Mouse (Mus musculus) hindbrain, embryonic 10.5 days (tissue): ENCODE data around the gene Zfp759. TPM values are rescaled to one million over a fixed set of nuclear protein-coding genes. Genes with fewer than 3 reads are reported as not detected.
A peak's percentile ranks its signal among the peaks of the same experiment; 100 is the strongest.
"Not testable (repeated sequence)": the region's sequence is repeated elsewhere in the genome, so short reads cannot be mapped to it uniquely, and the experiment has no call there.

Experiments used
- DNase-seq: peaks from one replicate; pipeline ENCODE4 v3.0.0-alpha.2; 2017; ENCODE audit warnings: low spot score
- H3K27ac ChIP-seq: fragments of 300-500 bp; sonication (generic); 2 replicates; pipeline ENCODE4 v1.5.1; 2016; ENCODE audit warnings: mild to moderate bottlenecking, moderate library complexity
- H3K27me3 ChIP-seq: fragments of 300-500 bp; sonication (generic); 2 replicates; pipeline ENCODE4 v1.6.1; 2016; ENCODE audit warnings: mild to moderate bottlenecking; ENCODE audit not compliant: poor library complexity, insufficient read depth, severe bottlenecking
- H3K36me3 ChIP-seq: fragments of 300-500 bp; sonication (generic); 2 replicates; pipeline ENCODE4 v1.6.1; 2016; ENCODE audit warnings: mild to moderate bottlenecking, moderate library complexity
- H3K4me1 ChIP-seq: fragments of 300-500 bp; sonication (generic); replicated peaks from 2 replicates; pipeline ENCODE4 v1.6.1; 2016; ENCODE audit warnings: mild to moderate bottlenecking
- H3K4me3 ChIP-seq: fragments of 300-500 bp; sonication (generic); 2 replicates; pipeline ENCODE4 v1.5.1; 2016; ENCODE audit warnings: mild to moderate bottlenecking, moderate library complexity
- H3K9me3 ChIP-seq: fragments of 300-500 bp; sonication (generic); 2 replicates; pipeline ENCODE4 v1.6.1; 2016; ENCODE audit warnings: mild to moderate bottlenecking, moderate library complexity
- WGBS: fragments of 180-500 bp; shearing (Covaris S2); methylation state at CpG from one replicate; pipeline ENCODE4 v1.1.7; 2016; 5-methylcytosine and 5-hydroxymethylcytosine counted together
- polyA plus RNA-seq: library from polyadenylated mRNA; unstranded; fragments of >200 nt; fragmentation: Nextera tagmentation; extraction: Ambion mirVana; gene quantifications from 2 replicates; pipeline ENCODE4 v1.2.1, GENCODE M21; 2016

Zfp759 gene
- polyA plus RNA-seq, 1 experiment from 2014 or later, result 1.2 TPM

DNA sequence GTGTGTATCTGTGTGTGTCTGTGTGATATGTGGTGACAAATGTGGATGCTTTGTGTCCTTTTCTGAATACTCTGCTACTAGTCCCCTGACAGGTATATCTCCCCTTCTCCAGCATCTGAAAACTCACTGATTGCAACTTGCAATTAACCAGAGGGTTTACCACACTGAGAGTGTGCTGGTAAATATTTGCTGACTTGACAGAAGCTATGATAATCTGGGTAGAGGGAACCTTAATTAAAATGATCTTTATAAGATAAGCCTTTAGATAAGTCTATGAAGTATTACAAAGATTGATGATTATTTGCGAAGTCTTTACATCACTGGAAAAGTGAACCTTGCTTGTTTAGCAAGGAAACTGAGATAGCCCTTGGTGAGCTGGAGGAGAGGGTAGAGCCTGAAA lies 3.0 kb downstream of the Zfp759 start:
- H3K36me3 ChIP-seq, result no peaks in the 10 kb centered on the region
- no peak for DNase-seq
- H3K27ac ChIP-seq, result no peak overlapping the region
- H3K4me3 ChIP-seq, result no peak overlapping the region
- no peaks in the 10 kb centered on the region for H3K27me3 ChIP-seq
- H3K9me3 ChIP-seq, result no peaks in the 10 kb centered on the region
- peaks cover 8% of the 10 kb centered on the region; the same call in 1 of the 2 replicates for H3K4me1 ChIP-seq
- WGBS, result 87% methylated on average over 1 of the region's 1 CpGs

DNA sequence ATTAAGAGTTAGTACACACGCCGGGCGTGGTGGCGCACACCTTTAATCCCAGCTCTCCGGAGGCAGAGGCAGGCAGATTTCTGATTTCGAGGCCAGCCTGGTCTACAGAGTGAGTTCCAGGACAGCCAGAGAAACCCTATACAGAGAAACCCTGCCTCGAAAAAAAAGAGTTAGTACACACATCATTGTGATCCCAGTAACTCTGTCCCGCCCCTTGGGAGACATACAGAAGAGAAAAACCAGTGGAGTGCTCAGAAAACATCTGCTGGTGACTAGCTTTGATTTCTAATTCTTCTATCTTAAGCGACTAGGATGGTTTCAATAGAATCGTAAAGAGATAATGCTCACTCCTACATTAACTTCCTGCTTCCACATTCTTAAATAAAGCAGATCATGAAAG lies 6.0 kb downstream of the Zfp759 start:
- not testable (repeated sequence) for H3K9me3 ChIP-seq, H3K27ac ChIP-seq, DNase-seq, H3K27me3 ChIP-seq, H3K36me3 ChIP-seq, H3K4me1 ChIP-seq
- WGBS, result 77% methylated on average over 10 of the region's 10 CpGs
- peak overlapping the region; percentile 74; the same call in 1 of the 2 replicates for H3K4me3 ChIP-seq

DNA sequence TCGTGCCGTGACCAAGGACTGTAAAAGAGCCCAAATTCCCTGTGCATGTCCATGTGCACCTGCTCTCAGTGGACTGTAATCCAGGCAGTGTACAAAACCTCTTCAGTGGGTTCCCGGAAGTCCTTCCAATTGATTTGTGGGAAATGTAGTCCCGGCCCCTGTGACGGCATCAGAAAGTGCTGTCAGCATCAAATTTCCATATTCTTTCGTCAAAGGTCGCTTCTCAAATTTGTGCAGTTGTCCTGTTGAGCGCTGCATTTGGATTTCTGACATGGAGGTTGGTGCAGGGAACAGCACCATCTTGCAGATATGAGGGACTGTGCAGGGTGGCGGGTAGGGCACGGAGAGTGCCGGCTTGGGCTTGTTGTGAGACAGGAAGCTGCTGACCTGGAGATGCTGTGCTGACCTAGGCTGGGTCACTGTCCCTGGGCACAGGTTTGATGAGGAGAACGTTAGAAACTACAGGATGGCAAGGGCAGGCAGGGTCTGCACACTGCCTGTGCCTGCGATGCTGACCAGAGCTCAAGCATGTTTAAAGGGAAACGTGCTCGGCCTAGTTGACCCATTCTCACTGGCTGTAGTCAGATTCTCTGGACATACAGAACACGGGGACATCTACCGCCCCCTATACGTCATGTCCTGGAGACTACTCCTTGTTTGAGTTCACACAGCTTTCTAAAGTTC lies 6.7 kb downstream of the Zfp759 start:
- no peaks in the 10 kb centered on the region for H3K36me3 ChIP-seq
- no peaks in the 10 kb centered on the region for H3K9me3 ChIP-seq
- WGBS, result 2% methylated on average over 18 of the region's 18 CpGs
- no peaks in the 10 kb centered on the region for H3K27me3 ChIP-seq
- peaks cover 8% of the 10 kb centered on the region; the same call in 1 of the 2 replicates for H3K4me1 ChIP-seq
- peak overlapping the region; percentile 74 for H3K4me3 ChIP-seq
- H3K27ac ChIP-seq, result peak overlapping the region; percentile 86
- DNase-seq, result peak; percentile 83

DNA sequence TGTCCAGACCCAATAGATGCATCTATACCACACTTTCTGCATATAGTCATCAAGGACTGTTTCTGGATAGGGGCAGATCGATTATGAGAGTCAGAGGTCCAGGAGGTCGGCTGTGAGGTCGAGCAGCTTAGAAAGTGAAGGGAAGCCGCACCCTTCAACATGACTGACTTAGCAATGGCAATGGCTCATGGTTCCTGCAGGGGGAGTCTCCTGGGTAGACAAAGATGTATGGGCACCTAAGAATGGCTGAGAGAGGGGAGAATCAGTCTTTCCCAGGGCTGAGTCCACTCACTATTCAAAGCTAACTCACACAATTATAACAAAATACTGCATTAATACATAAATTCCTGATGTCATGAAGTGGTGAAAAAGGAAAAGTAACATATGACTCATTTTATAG lies 44.7 kb downstream of the Zfp759 start:
- H3K4me3 ChIP-seq, H3K36me3 ChIP-seq, DNase-seq, H3K4me1 ChIP-seq, H3K27ac ChIP-seq, H3K27me3 ChIP-seq: not testable (repeated sequence)
- 64% methylated on average over 4 of the region's 4 CpGs for WGBS
- peaks cover 10% of the 10 kb centered on the region; the same call in 1 of the 2 replicates for H3K9me3 ChIP-seq

DNA sequence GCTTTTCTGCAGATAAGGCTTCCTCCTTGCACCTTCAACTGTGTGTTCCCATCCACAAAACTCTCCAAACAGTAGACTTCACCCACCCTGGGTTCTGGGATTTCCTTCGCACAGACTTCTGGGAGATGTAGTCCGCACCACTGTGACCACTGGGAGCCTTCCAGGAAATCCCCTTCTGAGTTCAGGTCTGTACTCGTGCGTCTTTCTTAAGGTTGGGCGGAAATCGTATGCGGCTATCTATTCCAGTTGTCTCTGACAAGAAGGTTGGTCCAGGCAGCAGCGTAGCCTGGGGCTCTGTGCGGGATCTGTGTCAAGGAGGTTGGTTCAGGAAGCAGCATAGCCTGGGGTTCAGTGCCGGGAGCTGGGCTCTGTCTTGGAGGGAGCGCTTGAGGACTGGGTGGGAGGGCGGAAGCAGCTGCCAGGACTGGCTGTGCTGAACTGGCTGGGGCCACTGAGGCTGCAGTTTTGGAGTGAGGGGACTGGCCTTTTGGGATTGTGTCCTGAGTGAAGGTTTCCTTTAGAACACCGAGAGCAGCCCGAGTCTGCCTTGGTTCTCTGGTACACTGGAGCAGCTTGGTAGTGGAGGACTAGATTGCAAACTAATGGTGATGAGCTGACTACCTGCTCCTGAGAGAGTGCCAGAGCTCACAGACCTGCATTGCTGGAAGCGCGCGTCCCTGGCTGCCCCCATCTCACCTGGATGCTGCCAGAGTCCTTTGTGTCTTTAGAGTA lies 51.7 kb downstream of the Zfp759 start, which contains the start of gene Rsl1:
Rsl1 (plus strand) TSS at position 192 of the 732 bp plus-strand sequence.
- H3K4me1 ChIP-seq, H3K9me3 ChIP-seq, H3K27me3 ChIP-seq: not testable (repeated sequence)
- WGBS, result under 1% methylated on average over 17 of the region's 17 CpGs
- Histone ChIP-seq H3K36me3 (peaks cover 12% of the 10 kb centered on the region), H3K27ac (peak within 1 kb of the TSS; percentile 87), H3K4me3 (peak within 1 kb of the TSS; percentile 74)
- DNase-seq, result peak; percentile 68

DNA sequence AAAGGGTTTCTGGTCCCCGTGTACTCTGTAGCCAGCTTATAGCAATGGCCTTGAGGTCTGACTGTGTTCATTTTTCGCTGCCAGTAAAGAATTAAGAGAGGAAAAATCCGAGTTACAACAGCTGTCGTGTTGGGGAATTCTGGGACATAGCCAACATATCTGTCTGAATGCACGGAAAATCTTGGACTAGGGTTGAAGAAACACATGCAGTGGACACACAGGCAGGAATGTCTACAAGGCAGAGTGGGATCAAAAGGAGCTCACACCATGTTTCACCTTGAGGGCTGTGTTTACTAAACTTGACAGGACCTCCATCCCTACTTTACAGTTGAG lies 52.2 kb downstream of the Zfp759 start:
- no peaks in the 10 kb centered on the region for H3K9me3 ChIP-seq
- peaks cover 15% of the 10 kb centered on the region for H3K36me3 ChIP-seq
- no peak for DNase-seq
- 39% methylated on average over 5 of the region's 5 CpGs for WGBS
- no peak overlapping the region for H3K27ac ChIP-seq
- H3K4me3 ChIP-seq, result peak overlapping the region; percentile 74
- no peaks in the 10 kb centered on the region for H3K27me3 ChIP-seq
- H3K4me1 ChIP-seq, result 0 out of 2 replicates have a peak, but pooled peaks cover 2% of the 10 kb centered on the region

Other genes with a start within 250 kb of the Zfp759 start
- 1.1 and 1.5 TPM in 2 replicates for gene Gm10767, start 216.7 kb upstream of the Zfp759 start, polyA plus RNA-seq
- gene Zfp712, start 60.5 kb upstream of the Zfp759 start, polyA plus RNA-seq, result 3.3 and 3.8 TPM in 2 replicates
- 5.7 TPM in 2 replicates for gene Zfp708, start 23.7 kb upstream of the Zfp759 start, polyA plus RNA-seq
- 2.3 and 2.8 TPM in 2 replicates for gene Gm28557, start 13.1 kb upstream of the Zfp759 start, polyA plus RNA-seq
- 0.45 TPM in 1 of 2 replicates, not detected in the other for gene Rslcan18, start 5.4 kb upstream of the Zfp759 start, polyA plus RNA-seq
- gene Rsl1, start 51.5 kb downstream of the Zfp759 start, polyA plus RNA-seq, result 5.5 and 6.0 TPM in 2 replicates
- 0.78 and 0.97 TPM in 2 replicates for gene Zfp455, start 72.8 kb downstream of the Zfp759 start, polyA plus RNA-seq
- gene Zfp458, start 156.8 kb downstream of the Zfp759 start, polyA plus RNA-seq, result 1.5 and 2.0 TPM in 2 replicates
- gene Zfp457, start 184.8 kb downstream of the Zfp759 start, polyA plus RNA-seq, result 0.27 and 0.52 TPM in 2 replicates
- gene Zfp595, start 210.9 kb downstream of the Zfp759 start, polyA plus RNA-seq, result 1.1 and 1.5 TPM in 2 replicates
- not detected in 2 replicates for gene Gm28044, start 238.9 kb downstream of the Zfp759 start, polyA plus RNA-seq
- gene Zfp953, start 238.9 kb downstream of the Zfp759 start, polyA plus RNA-seq, result 0.68 and 0.69 TPM in 2 replicates